Mouse (Mus musculus) intestine, embryonic 14.5 days (tissue): ENCODE results near the gene Kansl2. TPM values are rescaled to one million over a fixed set of nuclear protein-coding genes. Genes with fewer than 3 reads are reported as not detected.

Source experiments
- ATAC-seq: fragments of 200-750 bp; cut with Nextera tagmentation; replicated peaks from 2 replicates; pipeline ENCODE4 v1.8.0; 2017; ENCODE audit warnings: low read depth, moderate number of reproducible peaks, moderate TSS enrichment, moderate library complexity; ENCODE audit not compliant: low FRiP score, low TSS enrichment
- DNase-seq: peaks from one replicate; pipeline ENCODE4 v3.0.0-alpha.2; 2018; ENCODE audit warnings: low spot score
- H3K27ac ChIP-seq: fragments of 300-500 bp; sonication (generic); 2 replicates; pipeline ENCODE4 v1.5.1; 2014; ENCODE audit warnings: low read depth, mild to moderate bottlenecking, control low read depth
- H3K27me3 ChIP-seq: fragments of 300-500 bp; sonication (generic); replicated peaks from 2 replicates; pipeline ENCODE4 v1.6.1; 2014; ENCODE audit warnings: low read length, control low read depth; ENCODE audit not compliant: control insufficient read depth, insufficient read depth
- H3K36me3 ChIP-seq: fragments of 300-500 bp; sonication (generic); 2 replicates; pipeline ENCODE4 v1.6.1; 2014; ENCODE audit warnings: low read length, control low read depth; ENCODE audit not compliant: control insufficient read depth, insufficient read depth
- H3K4me1 ChIP-seq: fragments of 300-500 bp; sonication (generic); replicated peaks from 2 replicates; pipeline ENCODE4 v1.6.1; 2014; ENCODE audit warnings: low read length, control low read depth, mixed read lengths; ENCODE audit not compliant: control insufficient read depth, insufficient read depth
- H3K4me2 ChIP-seq: fragments of 300-500 bp; sonication (generic); 2 replicates; pipeline ENCODE4 v1.6.1; 2014; ENCODE audit warnings: low read length
- H3K4me3 ChIP-seq: fragments of 300-500 bp; sonication (generic); 2 replicates; pipeline ENCODE4 v1.5.1; 2014; ENCODE audit warnings: low read depth, low read length, control low read depth, mixed read lengths
- H3K9ac ChIP-seq: fragments of 300-500 bp; sonication (generic); 2 replicates; pipeline ENCODE4 v1.6.1; 2014; ENCODE audit warnings: mild to moderate bottlenecking, low read length
- H3K9me3 ChIP-seq: fragments of 300-500 bp; sonication (generic); 2 replicates; pipeline ENCODE4 v1.6.1; 2016; ENCODE audit warnings: low read length, control low read depth; ENCODE audit not compliant: control insufficient read depth
- WGBS: fragments of 180-500 bp; shearing (Covaris S2); extraction: QIAGEN DNeasy Blood & Tissue Kit; methylation state at CpG from one replicate; pipeline ENCODE4 v1.1.7; 2014; 5-methylcytosine and 5-hydroxymethylcytosine counted together
- polyA plus RNA-seq: library from polyadenylated mRNA; unstranded; fragments of >200 nt; fragmentation: Nextera tagmentation; extraction: Ambion mirVana; gene quantifications from 2 replicates; pipeline ENCODE4 v1.2.1, GENCODE M21; 2014

Kansl2 gene
- 97.3 and 99.7 TPM in 2 replicates for polyA plus RNA-seq

DNA sequence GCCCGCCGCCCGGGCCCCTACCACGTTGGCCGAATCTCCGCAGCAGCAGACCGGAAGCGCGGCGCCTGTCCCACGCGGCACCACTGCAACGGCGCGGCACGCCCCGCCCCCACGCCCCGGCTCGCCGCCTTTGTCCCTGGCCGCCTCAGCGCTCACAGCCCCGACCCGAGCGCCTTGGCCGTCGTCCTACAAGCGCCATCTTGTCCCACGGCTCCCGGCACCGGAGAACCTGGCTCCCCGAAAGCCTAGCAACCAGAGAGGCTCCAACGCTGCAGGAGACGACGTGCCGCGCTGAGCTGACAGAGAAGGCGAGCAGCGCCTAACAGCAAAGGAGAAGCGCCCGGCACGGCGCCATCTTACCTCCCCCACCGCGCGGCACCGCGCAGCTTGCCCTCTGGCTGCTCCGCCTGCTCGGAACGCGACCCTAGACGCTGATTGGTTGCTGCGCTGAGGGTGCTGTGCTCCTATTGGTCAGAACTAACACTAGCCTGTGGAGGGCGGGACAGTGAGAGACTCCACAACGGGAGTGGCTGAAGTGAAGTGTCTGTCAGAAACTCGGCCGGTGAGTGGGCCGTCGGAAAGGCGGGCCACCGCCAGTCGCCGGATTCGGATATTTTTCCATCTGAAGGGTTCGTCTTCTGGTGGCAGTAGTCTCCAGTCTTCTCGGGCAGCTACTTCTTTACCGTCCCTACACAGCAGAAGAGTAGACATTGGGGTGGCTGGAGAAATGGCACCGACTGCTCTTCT lies at the start of gene Kansl2:
Gene Kansl2, minus strand, starts transcription at position 384 of the 747 bp plus-strand sequence.
- under 1% methylated on average over 66 of the region's 70 CpGs for WGBS
- DNase-seq (peak; percentile 97), ATAC-seq (peak; percentile 100)
- H3K4me1 ChIP-seq = peaks cover 7% of the 10 kb centered on the region
- peaks cover 38% of the 10 kb centered on the region for H3K36me3 ChIP-seq
- no peaks in the 10 kb centered on the region for H3K9me3 ChIP-seq
- peak within 1 kb of the TSS; percentile 59 for H3K4me3 ChIP-seq
- no peaks in the 10 kb centered on the region for H3K27me3 ChIP-seq
- H3K27ac ChIP-seq = peak within 1 kb of the TSS; percentile 99
- peak within 1 kb of the TSS; percentile 93 for H3K4me2 ChIP-seq
- peak within 1 kb of the TSS; percentile 85 for H3K9ac ChIP-seq

DNA sequence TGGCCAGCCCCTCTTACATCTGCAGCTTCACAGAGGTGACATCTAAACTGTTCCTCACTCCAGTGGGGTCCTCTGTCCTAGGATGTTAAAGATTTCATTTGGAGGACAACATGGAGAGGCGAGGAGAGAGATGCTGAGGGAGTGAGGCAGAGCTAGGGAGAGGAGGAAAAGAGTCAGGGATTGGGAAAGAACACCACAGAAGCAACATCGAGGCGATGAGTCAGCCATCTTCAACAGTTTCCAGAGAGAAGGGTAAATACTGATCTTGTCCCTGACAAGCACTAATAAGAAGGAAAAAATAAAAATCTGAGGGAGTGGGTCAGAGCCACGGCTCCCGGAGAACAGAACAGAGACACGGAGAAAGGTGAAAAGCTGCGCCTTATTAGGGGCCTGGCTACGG lies 48.9 kb upstream of the Kansl2 start:
- Histone ChIP-seq H3K4me2 (no peak overlapping the region), H3K9me3 (no peaks in the 10 kb centered on the region), H3K27ac (no peak overlapping the region), H3K9ac (no peak overlapping the region), H3K4me1 (no peaks in the 10 kb centered on the region), H3K36me3 (no peaks in the 10 kb centered on the region; the same call in 1 of the 2 replicates), H3K27me3 (no peaks in the 10 kb centered on the region), H3K4me3 (no peak overlapping the region)
- DNase-seq (no peak), ATAC-seq (no peak)
- 73% methylated on average over 8 of the region's 8 CpGs for whole genome bisulfite sequencing

DNA sequence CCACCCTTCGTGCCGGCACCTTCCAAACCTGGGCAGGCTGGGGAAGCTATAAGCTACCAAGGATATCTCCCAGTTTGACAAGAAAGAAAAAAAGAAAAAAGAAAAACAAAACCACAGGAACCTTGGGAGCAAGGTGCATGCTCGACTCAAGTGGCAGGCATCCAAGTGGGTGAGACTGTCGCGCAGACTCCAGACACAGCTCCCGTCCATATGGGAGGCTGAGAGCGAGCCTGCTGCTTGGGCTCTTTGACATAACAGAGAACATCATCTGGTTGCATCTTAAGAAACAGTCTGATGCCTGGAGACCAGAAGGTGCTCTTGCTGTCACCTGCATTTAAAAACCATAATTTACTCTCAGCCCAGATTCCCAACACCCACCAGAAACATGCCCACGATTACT lies 48.3 kb upstream of the Kansl2 start:
- Histone ChIP-seq H3K36me3 (no peaks in the 10 kb centered on the region), H3K4me2 (no peak overlapping the region), H3K27ac (no peak overlapping the region), H3K9ac (no peak overlapping the region), H3K9me3 (no peaks in the 10 kb centered on the region), H3K4me1 (no peaks in the 10 kb centered on the region), H3K4me3 (no peak overlapping the region), H3K27me3 (no peaks in the 10 kb centered on the region)
- ATAC-seq (no peak), DNase-seq (no peak)
- WGBS = 71% methylated on average over 8 of the region's 8 CpGs

DNA sequence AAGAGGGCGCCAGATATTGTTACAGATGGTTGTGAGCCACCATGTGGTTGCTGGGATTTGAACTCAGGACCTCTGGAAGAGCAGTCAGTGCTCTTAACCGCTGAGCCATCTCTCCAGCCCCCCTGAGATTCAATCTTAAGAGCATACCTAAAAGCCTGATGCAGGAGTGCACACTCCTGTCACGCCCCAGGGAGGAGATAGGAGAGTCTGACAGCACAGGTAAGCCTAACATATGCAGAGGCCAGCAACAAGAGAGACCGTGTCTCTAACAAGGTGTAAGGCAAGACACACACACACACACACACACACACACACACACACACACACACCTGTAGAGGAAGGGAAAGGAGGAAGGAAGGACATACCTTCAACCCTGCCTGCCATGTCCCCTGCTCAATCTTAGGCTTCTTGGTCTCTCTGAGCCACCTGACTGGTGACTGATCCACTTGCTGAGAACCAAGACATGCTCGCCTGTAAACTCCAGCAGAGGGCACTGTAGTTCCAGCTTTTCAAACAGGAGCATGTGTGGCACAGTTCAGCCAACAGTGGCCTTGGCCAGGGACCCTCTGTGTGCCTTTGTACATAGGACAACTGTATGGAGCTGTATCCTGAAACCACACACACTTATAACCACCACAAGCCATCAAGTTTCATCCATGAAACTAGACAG lies 45.9 kb upstream of the Kansl2 start:
- H3K9ac ChIP-seq = no peak overlapping the region
- 49% methylated on average over 4 of the region's 5 CpGs for WGBS
- H3K4me1 ChIP-seq = no peaks in the 10 kb centered on the region
- no peaks in the 10 kb centered on the region for H3K9me3 ChIP-seq
- peak; percentile 77 for ATAC-seq
- no peaks in the 10 kb centered on the region for H3K27me3 ChIP-seq
- no peak overlapping the region for H3K4me3 ChIP-seq
- no peak overlapping the region for H3K4me2 ChIP-seq
- H3K36me3 ChIP-seq = no peaks in the 10 kb centered on the region
- H3K27ac ChIP-seq = no peak overlapping the region
- DNase-seq = peak; percentile 81

DNA sequence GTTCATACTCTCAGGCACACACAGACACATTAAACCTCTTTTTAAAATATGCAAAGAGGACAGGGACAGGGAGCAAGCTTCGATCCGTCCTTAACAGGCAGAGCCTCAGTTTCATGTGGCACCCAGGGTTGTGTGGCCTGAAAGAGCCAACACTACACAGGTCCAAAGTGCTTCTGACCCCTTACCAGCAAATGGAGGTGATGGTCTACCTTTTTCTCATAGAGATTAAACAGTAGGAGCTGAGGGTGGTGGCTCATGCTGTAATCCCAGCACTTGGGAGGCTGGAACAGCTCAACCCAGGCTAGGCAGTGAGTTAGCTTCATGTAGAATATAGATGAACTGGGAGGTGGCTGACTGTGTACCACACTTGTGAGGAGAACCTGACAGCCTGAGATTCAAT lies 45.2 kb upstream of the Kansl2 start:
- Histone ChIP-seq H3K4me2 (no peak overlapping the region), H3K27ac (no peak overlapping the region), H3K27me3 (no peaks in the 10 kb centered on the region), H3K9ac (no peak overlapping the region), H3K4me3 (no peak overlapping the region), H3K36me3 (no peaks in the 10 kb centered on the region), H3K4me1 (no peaks in the 10 kb centered on the region), H3K9me3 (no peaks in the 10 kb centered on the region)
- ATAC-seq = no peak
- WGBS = 88% methylated on average over 2 of the region's 2 CpGs
- no peak for DNase-seq

DNA sequence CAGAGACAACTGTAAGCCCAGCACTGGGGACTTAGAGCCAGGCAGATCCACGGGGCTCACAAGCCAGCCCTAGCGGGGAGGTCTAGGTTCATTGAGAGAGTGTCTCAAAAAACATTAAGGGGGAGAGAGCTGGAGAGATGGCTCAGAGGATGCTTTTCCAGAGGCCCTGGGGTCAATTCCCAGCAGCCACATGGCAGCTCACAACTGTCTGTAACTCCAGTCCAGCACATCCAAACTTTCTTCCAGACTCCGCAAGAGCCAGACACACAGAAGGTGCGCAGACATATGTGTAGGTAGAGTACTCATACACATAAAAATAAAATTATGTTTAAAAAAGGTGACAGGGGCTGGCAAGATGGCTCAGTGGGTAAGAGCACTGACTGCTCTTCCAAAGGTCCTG lies 39.2 kb upstream of the Kansl2 start:
- H3K27ac ChIP-seq = no peak overlapping the region
- WGBS = 71% methylated on average over 4 of the region's 4 CpGs
- no peaks in the 10 kb centered on the region for H3K9me3 ChIP-seq
- ATAC-seq = no peak
- H3K36me3 ChIP-seq = no peaks in the 10 kb centered on the region
- 0 out of 2 replicates have a peak, but pooled peaks cover 4% of the 10 kb centered on the region for H3K4me1 ChIP-seq
- no peak for DNase-seq
- no peak overlapping the region for H3K4me2 ChIP-seq
- no peaks in the 10 kb centered on the region for H3K27me3 ChIP-seq
- no peak overlapping the region for H3K4me3 ChIP-seq
- no peak overlapping the region for H3K9ac ChIP-seq

DNA sequence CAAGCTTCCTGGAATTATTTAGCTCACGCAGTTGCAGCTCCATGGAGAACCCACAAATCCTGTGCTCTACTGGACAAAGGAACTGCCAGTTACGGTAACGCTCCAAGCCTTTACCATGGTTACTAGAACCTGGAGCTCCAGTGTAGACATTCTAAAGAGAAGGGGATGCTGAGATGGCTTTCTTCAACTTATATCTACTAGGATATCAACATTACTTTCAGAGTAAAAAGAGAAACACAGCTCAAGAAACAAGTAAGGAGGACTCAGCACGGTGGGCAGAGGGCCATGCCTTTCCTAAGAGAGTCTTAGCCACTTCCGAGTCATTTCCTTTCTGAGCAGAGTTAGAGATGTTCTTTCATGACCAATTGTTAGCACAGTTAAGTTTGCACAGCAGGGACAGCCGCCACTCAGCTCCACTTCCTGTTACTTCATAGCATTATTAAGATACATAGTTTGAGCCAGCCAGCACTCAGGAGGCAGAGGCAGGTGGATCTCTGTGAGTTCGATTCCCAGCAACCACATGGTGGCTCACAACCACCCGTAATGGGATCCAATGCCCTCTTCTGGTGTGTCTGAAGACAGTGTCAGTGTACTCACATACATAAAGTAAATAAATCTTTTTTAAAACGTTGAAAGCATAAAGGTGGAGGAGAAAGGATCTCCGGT lies 36.9 kb upstream of the Kansl2 start, which contains the start of the genes Ccnt1 and 4930415O20Rik:
Gene Ccnt1, minus strand, starts transcription at position 51 of the 666 bp plus-strand sequence.
Gene 4930415O20Rik, plus strand, starts transcription at position 132 of the 666 bp plus-strand sequence.
- no peaks in the 10 kb centered on the region for H3K9me3 ChIP-seq
- peaks cover 7% of the 10 kb centered on the region for H3K4me1 ChIP-seq
- H3K4me3 ChIP-seq = no peak within 1 kb of the TSS
- ATAC-seq (no peak), DNase-seq (no peak)
- H3K36me3 ChIP-seq = no peaks in the 10 kb centered on the region
- no peak within 1 kb of the TSS for H3K4me2 ChIP-seq
- 78% methylated on average over 10 of the region's 10 CpGs for WGBS
- H3K27me3 ChIP-seq = no peaks in the 10 kb centered on the region
- no peak within 1 kb of the TSS for H3K9ac ChIP-seq
- no peak within 1 kb of the TSS for H3K27ac ChIP-seq

DNA sequence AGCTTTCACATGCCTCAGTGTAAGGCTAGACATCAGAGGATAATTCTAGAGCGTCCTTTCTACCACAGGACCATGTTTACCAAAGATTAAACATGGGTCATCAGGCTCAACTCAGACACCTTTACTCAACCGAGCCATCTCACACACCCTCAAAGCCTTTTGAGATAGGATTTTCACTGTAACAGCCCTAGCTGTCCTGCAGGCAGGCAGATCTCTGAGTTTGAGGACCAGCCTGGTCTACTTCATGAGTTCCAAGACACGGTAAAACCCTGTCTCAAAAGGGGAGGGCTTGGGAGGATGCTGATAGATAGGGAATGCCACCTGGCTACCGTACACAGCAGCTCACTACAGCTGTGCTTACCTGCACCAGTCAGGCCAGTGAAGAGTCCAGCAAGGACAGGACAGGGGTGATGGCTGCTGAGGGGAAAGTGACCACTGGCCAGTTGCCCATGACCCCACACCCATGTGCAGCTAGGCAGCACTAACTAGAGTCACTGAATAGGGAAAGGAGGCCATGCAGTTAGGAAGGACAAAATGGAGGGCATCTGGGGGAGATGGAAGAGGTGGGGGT lies 35.8 kb upstream of the Kansl2 start:
- no peaks in the 10 kb centered on the region for H3K27me3 ChIP-seq
- peaks cover 7% of the 10 kb centered on the region; the same call in 1 of the 2 replicates for H3K36me3 ChIP-seq
- ATAC-seq (no peak), DNase-seq (no peak)
- no peak overlapping the region for H3K27ac ChIP-seq
- H3K4me1 ChIP-seq = peaks cover 19% of the 10 kb centered on the region
- H3K9ac ChIP-seq = no peak overlapping the region
- no peak overlapping the region for H3K4me2 ChIP-seq
- WGBS = 79% methylated on average over 4 of the region's 4 CpGs
- no peak overlapping the region for H3K4me3 ChIP-seq
- H3K9me3 ChIP-seq = no peaks in the 10 kb centered on the region
